Mouse (Mus musculus) C2C12 (cell line): ENCODE measurements around the gene Btg1.

ENCODE experiments used
- CTCF ChIP-seq: IDR thresholded peaks from one replicate; pipeline ENCODE4 v1.5.1; 2011; ENCODE audit not compliant: control insufficient read depth, insufficient read depth, insufficient read length
- USF1 ChIP-seq: IDR thresholded peaks from one replicate; pipeline ENCODE4 v1.6.1; 2011; ENCODE audit warnings: low read depth, mild to moderate bottlenecking, control low read depth, moderate library complexity

DNA sequence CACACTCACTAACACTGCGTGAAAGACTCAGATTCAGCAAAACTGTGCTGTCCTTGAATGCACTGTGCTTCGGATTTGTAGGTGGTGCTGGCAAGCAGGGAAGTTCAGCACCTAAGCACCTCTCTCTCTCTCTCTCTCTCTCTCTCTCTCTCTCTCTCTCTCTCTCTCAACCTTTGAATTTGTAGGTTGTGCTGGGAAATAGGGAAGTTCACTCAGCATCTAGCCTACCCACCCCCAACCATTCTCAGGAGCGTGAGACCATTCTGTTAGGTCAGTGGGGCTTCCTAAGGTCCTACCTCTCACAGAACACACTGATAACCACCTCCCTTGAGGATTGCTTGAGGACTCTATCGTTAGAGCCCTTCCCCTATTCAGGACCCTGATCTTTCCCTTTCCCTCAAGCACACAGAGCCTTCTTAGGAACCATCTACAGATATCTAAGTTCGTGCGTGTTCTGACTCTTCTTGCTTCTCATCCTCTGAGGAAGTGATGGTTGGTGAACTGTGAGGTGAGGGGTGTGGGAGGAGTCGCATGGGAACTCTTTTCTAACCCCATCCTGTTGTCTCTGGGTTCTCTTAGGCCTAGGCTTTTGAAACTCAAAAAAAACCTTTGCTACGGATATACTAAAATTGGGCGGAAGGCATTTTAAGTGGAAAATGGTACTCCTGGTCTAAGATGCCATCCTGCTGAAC lies 47.1 kb downstream of the Btg1 start:
- TF ChIP-seq USF1 = no peak
- TF ChIP-seq CTCF = no peak
